In genomic region chr9:85771454-85771853, GRCm38 (mm10) we compare ENCODE assay signal across 15 mouse cellular contexts.
"Had no signal": no experiment of that assay in that cellular context is flagged by ENCODE, and none has a peak within 500 bp of the region (broad histone marks: within the 10 kb centered on the region; RNA-seq: fewer than 3 reads in every experiment).

No protein-coding gene starts in this region.

- DNase-seq: liver, postnatal 0 days; lung, adult 2 months; lung, postnatal 14 days; lung, postnatal 36 days; right cerebral cortex, postnatal 14 days; thymus, adult 18-20 months; thymus, postnatal 25 days; thymus, postnatal 4 days had no signal

- H3K27me3 ChIP-seq: liver, embryonic 15.5 days; lung, embryonic 15.5 days; midbrain, embryonic 13.5 days; midbrain, embryonic 15.5 days; neural tube, embryonic 12.5 days; stomach, embryonic 15.5 days had no signal

- ATAC-seq: liver, postnatal 0 days; lung, postnatal 0 days; midbrain, embryonic 13.5 days; midbrain, embryonic 15.5 days had no signal
